Mouse (Mus musculus) CD8-positive naive resting alpha-beta T cell, adult 2 months (primary cell): ENCODE measurements around the gene 0610012G03Rik.
A peak's percentile ranks its signal among the peaks of the same experiment; 100 is the strongest.

ENCODE experiments used
- DNase-seq, 2 experiments: peaks; one replicate each; pipeline ENCODE4 v3.0.0; 2022; ENCODE audit warnings: low read depth in 2 of 2, low spot score in 2 of 2

0610012G03Rik gene

DNA sequence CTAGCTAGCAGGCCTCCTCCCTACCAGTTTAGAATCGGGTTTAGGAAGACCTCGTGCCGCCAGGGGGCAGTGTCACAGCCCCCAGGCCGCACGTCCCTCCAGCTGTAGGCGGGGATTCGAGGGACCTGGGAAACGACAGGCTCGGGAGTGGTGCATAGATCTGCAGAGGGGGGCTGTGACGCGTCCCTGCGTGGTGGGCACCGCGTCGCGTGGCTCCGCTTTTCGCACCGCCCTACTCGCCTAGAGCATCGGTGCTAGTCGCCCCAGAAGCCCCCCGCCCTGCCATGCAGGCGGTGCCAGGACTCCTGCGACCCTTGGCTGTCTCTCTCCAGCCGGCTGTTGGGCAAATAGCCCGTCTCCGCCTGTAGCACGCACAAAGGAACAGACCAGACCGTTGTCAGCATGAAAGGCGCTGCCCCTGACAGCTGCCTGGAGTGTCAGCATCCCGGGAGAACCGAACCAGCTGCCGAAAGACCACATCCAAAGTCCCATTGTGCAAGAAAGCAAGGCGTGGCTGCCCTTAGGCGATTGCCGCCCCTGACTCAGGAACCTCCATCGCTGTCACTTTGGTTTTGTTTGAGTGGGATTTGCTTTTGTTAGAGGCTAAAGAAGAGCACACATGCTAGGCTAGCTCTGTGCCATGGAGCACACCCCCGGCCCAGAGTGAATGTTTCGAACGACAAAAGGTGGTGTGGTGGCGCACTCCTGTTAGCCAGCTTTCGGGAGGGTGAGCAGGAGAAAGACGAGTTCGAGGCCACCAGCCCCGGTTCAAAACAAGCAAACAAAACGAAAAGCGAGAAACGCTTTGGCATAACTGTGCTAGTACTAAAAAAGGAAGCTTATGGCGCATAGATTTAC, 15.2 kb downstream of the 0610012G03Rik start:
- DNase-seq: peak; percentile 68 to 76

DNA sequence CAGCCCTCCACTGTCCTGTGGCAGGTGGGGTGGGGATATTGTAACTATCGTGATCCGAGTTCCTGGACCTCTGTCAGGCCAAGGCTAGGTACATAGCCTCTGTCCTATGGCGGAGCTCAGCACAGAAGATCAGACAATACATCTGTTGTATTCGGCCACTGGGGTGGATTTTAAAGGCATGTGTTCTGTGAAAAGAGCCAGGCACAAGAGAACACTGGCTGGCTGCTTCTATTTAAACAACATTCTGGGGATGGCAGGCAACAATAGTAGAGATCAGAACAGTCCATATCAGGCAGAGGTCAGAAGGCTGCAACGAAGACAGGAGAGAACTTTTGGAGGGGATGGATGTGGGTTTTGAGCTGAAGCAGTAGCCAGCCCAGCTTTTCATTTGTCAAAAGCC, 16.0 kb downstream of the 0610012G03Rik start:
- no peak for DNase-seq

DNA sequence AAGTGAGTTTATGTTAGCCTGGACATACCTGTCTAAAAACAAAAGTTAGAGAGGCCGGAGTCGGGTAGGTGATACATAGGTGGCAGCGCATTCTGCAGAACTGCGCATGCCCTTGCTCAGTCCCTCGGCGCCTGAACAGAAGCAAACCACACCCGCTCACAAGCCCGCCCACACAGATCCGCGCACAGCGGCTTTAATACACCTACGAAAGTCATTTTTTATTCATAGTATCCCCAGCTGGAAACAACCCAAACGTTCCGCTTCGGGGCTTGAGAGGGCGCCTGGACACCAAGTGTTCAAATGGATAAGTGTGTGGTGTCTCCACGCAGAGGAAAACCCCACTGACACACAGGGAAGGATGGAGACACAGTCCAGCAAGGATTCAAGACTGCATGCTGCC, 17.0 kb downstream of the 0610012G03Rik start:
- no peak for DNase-seq

DNA sequence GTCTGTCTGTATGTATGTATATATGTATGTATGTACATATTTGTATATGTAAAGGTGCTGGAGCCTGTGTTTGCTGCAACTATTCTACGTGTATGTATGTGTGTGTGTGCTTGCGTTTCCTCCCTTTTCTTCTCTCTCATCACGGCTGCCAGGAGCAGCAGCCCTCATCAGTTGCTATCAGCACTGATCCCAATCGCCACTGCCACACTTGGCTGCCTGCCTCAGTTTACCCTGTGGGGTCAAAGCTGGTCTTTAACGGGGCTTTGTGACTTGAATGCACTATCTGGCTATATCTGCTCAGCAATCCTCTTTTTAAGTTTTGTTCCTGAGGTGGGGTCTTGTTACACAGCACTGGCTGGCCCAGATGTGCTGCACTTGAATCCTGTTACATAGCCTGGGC, 20.9 kb downstream of the 0610012G03Rik start:
- DNase-seq: no peak

DNA sequence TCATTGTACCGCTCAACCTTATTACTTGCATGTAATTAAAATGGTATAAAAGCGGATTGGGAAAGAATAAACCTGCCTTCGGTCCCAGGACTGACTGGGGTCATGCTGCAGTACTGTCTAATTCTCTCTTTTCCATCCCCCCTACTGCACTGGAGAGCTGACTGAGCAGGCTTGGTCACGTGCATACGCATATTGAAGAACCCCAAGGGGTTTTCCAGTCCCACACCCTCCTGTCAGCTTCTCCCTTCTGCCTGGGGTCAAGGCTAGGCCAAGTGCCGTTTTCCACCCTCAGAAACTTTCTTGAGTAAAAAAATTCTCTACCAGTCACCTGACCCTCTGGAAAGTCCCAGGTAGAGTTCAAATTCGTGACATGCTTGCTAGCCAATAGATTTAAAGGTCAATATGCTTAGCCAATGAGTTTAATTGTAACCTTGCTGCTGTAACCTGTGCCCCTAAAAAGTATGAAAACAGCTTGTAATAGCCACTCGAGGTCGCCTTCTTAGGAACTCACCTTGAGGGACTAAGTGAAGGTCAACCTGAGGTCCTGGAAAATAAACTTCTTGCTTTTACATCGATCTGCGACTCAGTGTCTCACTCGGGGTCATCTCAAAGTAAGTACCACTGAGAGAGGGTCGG, 21.6 kb downstream of the 0610012G03Rik start:
- DNase-seq: no peak

DNA sequence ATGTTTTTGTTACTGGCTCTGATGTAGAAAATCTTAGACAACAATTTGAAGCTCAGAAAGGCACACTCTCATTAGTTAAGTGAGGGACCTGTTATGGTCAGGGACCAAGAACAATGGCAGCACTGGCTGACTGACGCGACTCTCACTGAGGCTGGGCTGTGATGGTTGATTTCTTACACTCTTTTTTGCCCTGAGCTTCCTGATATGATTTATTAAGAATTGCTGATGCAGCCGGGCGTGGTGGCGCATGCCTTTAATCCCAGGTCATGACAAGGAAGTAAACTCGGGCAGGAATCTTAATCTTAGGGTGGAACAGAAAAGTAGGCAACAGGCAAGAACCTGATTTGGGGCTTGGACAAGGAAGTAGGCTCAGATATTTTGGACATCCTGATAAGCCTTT, 22.2 kb downstream of the 0610012G03Rik start:
- no peak for DNase-seq

DNA sequence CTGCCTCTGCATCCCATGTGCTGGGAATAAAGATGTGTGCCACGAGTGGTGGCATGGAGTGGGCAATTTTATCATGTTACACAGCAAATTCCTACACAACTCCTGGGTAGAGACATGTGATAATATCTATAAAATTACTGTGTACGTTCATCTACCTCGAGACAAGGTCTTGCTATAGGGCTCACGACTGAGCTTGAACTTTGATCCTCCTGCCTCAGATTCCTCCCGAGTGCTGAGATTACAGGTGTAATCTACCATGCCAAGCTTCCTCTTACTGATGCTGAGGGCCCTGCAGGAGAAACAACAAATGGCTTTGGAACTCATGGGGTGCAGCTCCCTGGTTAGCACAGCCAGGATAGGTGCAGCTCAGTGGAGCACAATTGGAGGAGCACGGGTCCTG, 23.9 kb downstream of the 0610012G03Rik start:
- no peak for DNase-seq

DNA sequence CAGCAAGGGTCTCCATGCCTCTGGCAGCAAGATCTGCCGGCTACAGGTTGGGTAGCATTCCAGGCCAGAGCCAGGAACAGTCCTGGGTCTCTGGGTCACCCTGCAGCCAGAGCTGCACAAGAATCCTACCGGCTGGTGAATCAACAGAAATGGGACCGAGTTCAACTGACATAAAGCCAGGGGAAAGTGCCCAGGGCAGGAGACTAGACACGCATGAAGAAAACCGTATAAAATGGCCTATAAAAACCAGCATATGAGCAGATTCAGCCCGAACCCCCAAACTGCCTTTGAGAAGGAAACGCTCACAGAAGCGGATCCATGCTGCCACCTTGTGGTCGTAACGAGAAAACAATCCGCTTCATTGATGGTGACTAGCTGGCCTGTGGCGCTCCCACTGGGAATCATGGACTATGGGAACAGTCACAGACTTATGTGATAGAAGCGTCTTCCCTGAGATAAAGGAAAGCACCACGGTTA, 30.0 kb downstream of the 0610012G03Rik start:
- peak; percentile 25 to 57 for DNase-seq

DNA sequence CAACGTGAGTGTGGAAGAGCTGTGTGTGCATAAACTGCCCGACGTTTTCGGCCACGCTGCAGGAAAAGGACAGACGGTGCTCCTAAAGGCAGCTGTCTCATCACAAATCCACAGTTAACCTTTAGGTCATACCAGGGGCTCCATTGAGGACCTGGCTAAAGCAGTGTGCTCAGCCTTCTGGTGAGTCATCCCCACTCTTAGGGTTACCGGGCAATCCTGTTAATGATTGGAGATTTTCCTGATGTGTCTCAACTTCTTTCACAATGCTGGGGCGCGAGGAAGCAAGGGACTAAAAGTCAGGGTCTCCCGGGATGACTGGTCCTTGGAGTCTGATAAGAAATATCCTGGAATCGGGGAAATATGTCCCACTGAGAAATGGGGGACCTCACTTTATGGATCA, 30.5 kb downstream of the 0610012G03Rik start:
- no peak for DNase-seq

DNA sequence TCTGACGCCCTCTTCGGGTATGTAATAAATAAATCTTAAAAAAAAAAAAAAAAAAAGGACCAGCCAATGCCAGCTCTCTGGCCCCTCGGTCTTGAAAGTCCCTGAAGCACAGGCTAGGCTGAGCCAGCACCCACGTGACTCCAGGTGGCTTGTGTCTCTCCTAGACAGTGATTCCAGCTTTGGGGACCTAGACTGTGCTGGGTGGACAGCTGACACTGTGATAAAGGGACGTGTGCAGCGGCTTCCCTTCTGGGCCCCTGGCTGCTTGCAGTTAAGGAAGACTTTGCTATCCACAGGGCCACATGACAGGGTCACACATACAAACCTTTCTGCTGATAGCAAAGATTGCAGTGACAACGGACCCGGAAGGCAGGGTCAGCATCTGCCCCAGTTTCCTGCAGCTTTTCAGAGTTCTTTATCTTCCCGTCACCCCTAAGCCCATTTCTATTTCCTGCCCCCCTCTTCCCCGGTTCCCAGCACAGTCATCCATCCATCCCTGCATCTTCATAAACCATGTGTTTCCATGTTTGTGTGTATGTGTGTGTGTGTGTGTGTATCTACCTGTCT, 37.9 kb downstream of the 0610012G03Rik start:
- no peak for DNase-seq

DNA sequence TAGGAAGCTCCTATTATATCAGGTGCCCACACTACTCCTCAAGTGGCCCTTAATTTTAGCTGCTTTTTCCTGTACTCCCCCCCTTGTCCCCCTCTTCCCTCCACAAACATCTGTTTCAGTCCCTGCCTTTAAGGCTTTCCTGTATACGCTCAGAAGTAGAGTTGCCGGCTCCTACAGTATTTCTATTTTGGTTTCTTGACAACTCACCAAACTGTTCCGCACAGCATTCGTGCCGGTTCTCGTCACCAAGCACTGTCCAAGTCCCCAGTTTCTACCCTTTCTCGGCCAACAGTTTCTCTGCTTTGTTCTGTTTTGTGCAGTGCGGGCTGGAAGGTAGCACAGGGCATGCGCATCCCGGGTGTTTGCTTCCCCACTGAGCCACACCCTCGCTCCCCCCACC, 39.3 kb downstream of the 0610012G03Rik start:
- DNase-seq: no peak

DNA sequence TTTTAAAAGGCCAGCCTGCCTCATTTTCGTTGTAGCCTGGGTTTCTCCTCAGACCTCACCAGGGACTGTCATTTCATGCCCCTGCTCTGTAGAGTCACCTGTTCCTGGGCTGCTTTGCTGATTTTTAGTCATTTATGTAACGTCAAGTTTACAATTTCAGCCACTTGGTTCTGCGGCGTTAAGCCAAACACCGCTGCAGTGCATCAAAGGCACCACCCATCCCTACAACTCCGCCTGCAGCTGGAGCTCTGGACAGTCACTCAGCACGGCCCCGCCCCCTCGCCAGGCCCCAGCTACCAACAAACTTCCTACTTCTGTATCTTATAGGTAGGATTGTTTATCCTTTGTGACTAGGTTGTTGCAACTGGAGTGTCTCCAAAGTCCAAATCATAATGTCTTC, 41.4 kb downstream of the 0610012G03Rik start:
- DNase-seq: no peak

DNA sequence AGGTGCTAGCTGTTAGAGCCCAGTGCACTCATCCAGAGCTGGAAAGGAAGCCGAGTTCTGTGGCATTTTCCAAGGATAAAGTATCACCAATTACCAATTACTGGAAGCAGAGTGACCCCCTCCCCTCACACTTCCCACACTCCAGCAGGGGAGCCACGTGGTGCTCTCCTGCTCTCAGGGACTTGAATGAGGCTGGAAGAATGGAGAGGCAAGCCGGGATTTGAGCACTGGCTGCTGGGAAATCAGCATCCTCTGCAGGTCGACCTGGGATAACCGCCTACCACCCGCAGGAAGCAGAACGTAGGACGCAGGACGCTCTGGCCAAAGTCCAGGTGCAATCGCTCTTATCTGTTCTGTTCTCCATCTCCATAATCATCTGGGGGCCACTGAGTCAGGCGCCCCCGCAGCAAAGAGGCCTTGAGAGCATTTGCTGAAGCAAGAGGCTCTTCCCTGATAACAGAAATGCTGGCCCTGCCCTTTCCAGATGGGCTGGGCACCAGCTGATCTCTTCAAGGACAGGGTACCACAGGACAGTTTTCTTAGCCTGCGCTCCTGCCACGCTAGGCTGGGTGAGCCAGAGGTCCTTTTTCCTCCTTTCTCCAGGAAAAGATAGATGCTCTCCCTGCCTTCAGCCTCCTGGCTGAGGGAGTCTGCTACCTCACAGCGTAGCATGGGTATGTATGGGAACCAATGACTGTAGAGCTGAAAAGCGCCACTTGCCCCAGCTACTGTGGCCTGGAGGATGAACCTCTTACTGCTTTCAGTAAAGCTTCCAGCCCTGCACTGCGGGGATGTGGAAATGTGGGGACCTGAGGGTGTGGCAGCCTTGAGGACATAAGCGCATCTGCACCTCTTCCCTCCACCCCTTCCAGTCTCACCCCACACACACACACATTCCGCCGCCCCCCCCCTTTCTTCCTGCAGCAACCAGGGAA, 42.1 kb downstream of the 0610012G03Rik start:
- DNase-seq: no peak

DNA sequence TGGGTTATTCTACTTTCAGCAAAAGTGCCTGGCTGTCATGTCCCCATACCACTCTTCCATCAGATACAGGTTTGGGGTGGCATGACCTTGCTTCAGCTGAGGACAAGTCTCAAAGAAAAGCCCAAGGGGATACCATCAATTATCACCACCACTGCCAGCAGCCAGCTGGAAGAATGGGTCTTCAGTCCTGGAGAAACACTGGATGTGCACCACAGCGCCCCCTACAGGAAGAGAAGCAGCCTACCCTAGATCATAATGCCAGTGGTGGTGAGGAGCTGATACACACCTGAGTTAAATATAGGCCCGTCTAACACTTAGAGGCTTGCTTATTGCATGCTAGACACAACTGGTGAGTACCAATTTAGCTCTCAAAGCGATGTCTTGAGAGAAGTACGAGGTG, 43.0 kb downstream of the 0610012G03Rik start:
- DNase-seq: peak in 1 of 2 experiments; percentile 4

DNA sequence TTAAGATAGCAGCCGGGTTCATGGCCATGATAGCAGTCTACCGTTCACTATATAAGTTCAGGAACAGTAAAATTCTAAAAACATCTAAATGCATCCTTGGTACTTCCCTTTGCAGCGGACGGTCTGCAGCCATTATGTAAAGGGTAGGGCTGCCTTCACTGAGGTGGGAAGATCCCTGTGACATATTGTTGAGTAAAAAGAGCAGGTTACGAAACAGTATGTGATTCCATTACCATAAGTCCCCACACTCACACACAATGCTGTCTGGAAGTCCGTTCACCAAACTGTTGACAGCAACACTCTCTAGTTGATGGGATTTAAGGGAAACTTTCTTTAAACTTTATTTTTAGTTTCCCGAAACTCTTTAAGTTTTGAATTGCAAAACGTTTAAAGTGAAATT, 45.1 kb downstream of the 0610012G03Rik start:
- DNase-seq: no peak

DNA sequence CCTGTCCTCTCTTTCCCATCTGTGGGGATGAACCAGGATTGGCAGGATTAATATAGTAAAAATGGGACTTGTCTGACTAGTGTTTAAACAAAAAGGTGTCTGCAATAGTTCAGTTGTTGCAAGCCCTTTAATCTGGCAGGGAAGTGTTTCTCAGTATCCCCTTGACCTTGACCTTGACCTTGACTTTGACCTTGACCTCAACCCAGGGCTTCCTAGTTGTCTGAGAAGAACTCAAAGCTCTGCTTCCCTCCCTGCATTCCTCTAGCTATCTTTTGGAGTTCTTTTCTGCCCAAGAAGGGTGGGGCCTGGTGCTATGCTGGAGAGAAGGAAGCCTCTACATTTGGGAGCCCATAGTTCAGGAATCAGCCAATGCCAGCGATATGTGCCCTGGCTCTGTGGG, 46.4 kb downstream of the 0610012G03Rik start:
- DNase-seq: no peak

DNA sequence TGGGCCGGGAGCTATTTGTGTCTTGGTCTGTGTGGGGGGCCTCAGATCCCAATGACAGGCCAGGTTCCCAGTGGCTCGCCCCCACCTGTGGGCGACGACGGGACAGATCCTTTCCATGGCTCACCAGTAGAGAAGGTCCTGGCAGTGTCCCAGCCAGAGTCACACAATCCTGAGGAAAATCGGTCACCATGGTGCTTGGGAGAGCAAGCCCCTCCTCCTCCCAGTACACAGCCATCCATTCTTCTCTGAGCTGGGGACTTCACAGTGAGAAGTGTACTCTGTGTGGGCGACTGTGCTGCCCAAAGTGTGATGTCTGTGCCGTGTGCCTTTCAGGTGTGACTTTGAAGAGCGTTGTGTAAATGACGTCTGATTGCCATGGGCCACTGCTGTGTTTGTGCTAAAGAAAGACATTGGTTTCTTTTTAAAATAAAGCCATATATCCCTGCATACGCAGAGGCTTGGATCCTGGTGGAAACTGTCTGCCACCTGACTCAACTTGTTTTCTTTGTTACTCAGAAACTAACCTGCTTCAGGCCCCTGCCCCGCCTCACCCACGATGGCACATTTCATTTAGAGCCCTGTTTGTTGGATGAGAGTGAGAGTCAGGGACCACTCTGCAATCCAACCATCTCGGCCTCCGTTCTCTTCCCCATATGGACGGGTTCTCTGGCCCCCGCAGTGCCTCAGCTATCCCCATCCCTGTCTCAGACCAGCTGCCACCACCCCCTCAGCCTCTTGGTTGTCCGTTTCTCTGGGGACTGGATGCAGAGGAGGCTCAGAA, 49.6 kb downstream of the 0610012G03Rik start:
- no peak for DNase-seq
